In genomic region chr2:77639993-77640392, GRCm38 (mm10) we compare ENCODE assay signal across 17 mouse cellular contexts.
A peak's percentile ranks its signal among the peaks of the same experiment; 100 is the strongest.
DNase-seq lines count a peak whose midpoint lies in the region; ATAC-seq and TF ChIP-seq lines count a peak whose summit lies in the region.
"Had no signal": no experiment of that assay in that cellular context is flagged by ENCODE, and none has a peak within 500 bp of the region (broad histone marks: within the 10 kb centered on the region; RNA-seq: fewer than 3 reads in every experiment).

No protein-coding gene starts in this region.

- TF ChIP-seq RAD21 in MEL (IDR thresholded peaks at IDR 0.05; ENCODE audit: low read depth, low read length) = no peak

- peaks cover 0 to 17% of the 10 kb centered on the region in 2 experiments; a peak in 2 of 4 replicates for H3K36me3 ChIP-seq in MEL (ENCODE audit: control insufficient read depth in 1 of 2, insufficient read depth in 2 of 2, low read length in 2 of 2)
- H3K36me3 ChIP-seq in liver, embryonic 13.5 days = no peaks in the 10 kb centered on the region
- H3K36me3 ChIP-seq in liver, postnatal 0 days (replicated peaks; ENCODE audit: insufficient read depth, low read length) = no peaks in the 10 kb centered on the region
- H3K36me3 ChIP-seq: embryonic facial prominence, embryonic 10.5 days; heart, embryonic 12.5 days; hindbrain, embryonic 10.5 days had no signal

- 22% methylated on average over 5 of the region's 5 CpGs for WGBS in liver, embryonic 13.5 days (ENCODE audit: insufficient replicate concordance)
- WGBS in liver, postnatal 0 days (ENCODE audit: insufficient replicate concordance) = 47% methylated on average over 5 of the region's 5 CpGs

- no peaks in the 10 kb centered on the region for H3K79me2 ChIP-seq in MEL (ENCODE audit: control insufficient read depth, insufficient read depth, low read length, poor library complexity)

- TF ChIP-seq EP300 in MEL (IDR thresholded peaks at IDR 0.05; ENCODE audit: low read depth in 1 of 2, low read length in 2 of 2) = peak; percentile 85
- TF ChIP-seq EP300 in liver, postnatal 0 days (IDR thresholded peaks at IDR 0.05; ENCODE audit: low read depth) = 0 out of 2 replicates have a peak, but pooled peaks have one; percentile 8

- no peaks in the 10 kb centered on the region for H3K9me3 ChIP-seq in MEL (replicated peaks; ENCODE audit: insufficient read depth, low read length)
- H3K9me3 ChIP-seq in liver, embryonic 13.5 days (replicated peaks) = no peaks in the 10 kb centered on the region
- no peaks in the 10 kb centered on the region for H3K9me3 ChIP-seq in liver, postnatal 0 days (ENCODE audit: low read length)
- H3K9me3 ChIP-seq: embryonic facial prominence, embryonic 10.5 days; forebrain, embryonic 13.5 days; heart, embryonic 12.5 days; hindbrain, embryonic 10.5 days had no signal

- H3K27ac ChIP-seq in MEL (ENCODE audit: control insufficient read depth, low read depth, low read length) = no peak overlapping the region
- H3K27ac ChIP-seq in liver, embryonic 13.5 days = no peak overlapping the region
- H3K27ac ChIP-seq in liver, postnatal 0 days (ENCODE audit: low read depth) = no peak overlapping the region
- H3K27ac ChIP-seq: embryonic facial prominence, embryonic 10.5 days; forebrain, embryonic 13.5 days; heart, adult 2 months; hindbrain, embryonic 10.5 days; hindbrain, embryonic 14.5 days had no signal

- H3K27me3 ChIP-seq in MEL (ENCODE audit: control insufficient read depth in 1 of 2, insufficient read depth in 2 of 2, low read length in 2 of 2) = no peaks in the 10 kb centered on the region
- no peaks in the 10 kb centered on the region for H3K27me3 ChIP-seq in liver, embryonic 13.5 days
- H3K27me3 ChIP-seq in liver, postnatal 0 days (ENCODE audit: insufficient read depth, low read length) = no peaks in the 10 kb centered on the region
- H3K27me3 ChIP-seq: forebrain, embryonic 13.5 days; heart, embryonic 12.5 days had no signal

- TF ChIP-seq POLR2A in MEL (IDR thresholded peaks at IDR 0.05; ENCODE audit: control insufficient read depth in 1 of 2, insufficient read depth in 1 of 2, low read depth in 1 of 2, low read length in 2 of 2, poor library complexity in 1 of 2) = no peak

- DNase-seq in MEL (ENCODE audit: low read depth, low spot score) (peak; percentile 63), MEL-GATA-1-ER (ENCODE audit: extremely low read depth, low read depth) (peak; percentile 67)
- DNase-seq in liver, embryonic 13.5 days = peak; percentile 20
- DNase-seq in liver, postnatal 0 days = no peak
- no peak for DNase-seq in layer of hippocampus, adult 9-11 months
- no peak for DNase-seq in lung, postnatal 4 days
- DNase-seq: adrenal gland, postnatal 10 days; cerebellum, adult 2 months; cerebellum, postnatal 10 days; forebrain, postnatal 0 days; gastrocnemius, postnatal 36 days; heart, adult 2 months had no signal

- ATAC-seq in liver, embryonic 13.5 days (ENCODE audit: low read depth) = peak; percentile 87
- ATAC-seq in liver, postnatal 0 days = no peak
- ATAC-seq: forebrain, embryonic 13.5 days; forebrain, postnatal 0 days had no signal

- H3K4me1 ChIP-seq in MEL (ENCODE audit: control insufficient read depth in 1 of 2, insufficient read depth in 2 of 2, low read length in 2 of 2) = peaks cover 9% of the 10 kb centered on the region in 2 experiments; a peak in 3 of 4 replicates
- H3K4me1 ChIP-seq in liver, embryonic 13.5 days (replicated peaks) = peaks cover 21% of the 10 kb centered on the region
- H3K4me1 ChIP-seq in liver, postnatal 0 days (ENCODE audit: insufficient read depth) = no peaks in the 10 kb centered on the region
- H3K4me1 ChIP-seq: embryonic facial prominence, embryonic 10.5 days; forebrain, embryonic 13.5 days; hindbrain, embryonic 10.5 days had no signal

- no peak overlapping the region for H3K4me3 ChIP-seq in MEL (ENCODE audit: control insufficient read depth in 1 of 2, insufficient read depth in 1 of 2, low read depth in 2 of 2, low read length in 2 of 2)
- no peak overlapping the region for H3K4me3 ChIP-seq in liver, embryonic 13.5 days (replicated peaks)
- no peak overlapping the region for H3K4me3 ChIP-seq in liver, postnatal 0 days (ENCODE audit: low read depth, low read length)
- H3K4me3 ChIP-seq: embryonic facial prominence, embryonic 10.5 days; forebrain, embryonic 13.5 days; heart, adult 2 months; heart, embryonic 12.5 days; hindbrain, embryonic 10.5 days had no signal

- TF ChIP-seq CTCF in MEL (IDR thresholded peaks at IDR 0.05 in 2 of 3, conservative IDR thresholded peaks at IDR 0.05 in 1 of 3; ENCODE audit: control insufficient read depth in 1 of 3, insufficient read depth in 1 of 3, low read depth in 2 of 3, low read length in 3 of 3, poor library complexity in 1 of 3, severe bottlenecking in 1 of 3) = no peak
- no peak for TF ChIP-seq CTCF in liver, postnatal 0 days (IDR thresholded peaks at IDR 0.05; ENCODE audit: low read depth)

- H3K9ac ChIP-seq in MEL (ENCODE audit: control insufficient read depth, low read depth, low read length, poor library complexity, severe bottlenecking) = no peak overlapping the region
- H3K9ac ChIP-seq in liver, embryonic 13.5 days = no peak overlapping the region
- H3K9ac ChIP-seq in liver, postnatal 0 days (replicated peaks) = no peak overlapping the region
- H3K9ac ChIP-seq: forebrain, embryonic 13.5 days; forebrain, postnatal 0 days; heart, embryonic 12.5 days; hindbrain, embryonic 14.5 days had no signal

- no peak overlapping the region for H3K4me2 ChIP-seq in liver, embryonic 13.5 days
- H3K4me2 ChIP-seq in liver, postnatal 0 days (ENCODE audit: low read depth, low read length) = no peak overlapping the region
- H3K4me2 ChIP-seq: forebrain, embryonic 13.5 days; heart, embryonic 12.5 days; hindbrain, embryonic 14.5 days had no signal

TF ChIP-seq in MEL, 35 proteins besides CTCF, POLR2A, EP300 and RAD21:
- TF ChIP-seq GABPA (IDR thresholded peaks at IDR 0.05; ENCODE audit: low read depth, low read length) (no peak), SMC3 (IDR thresholded peaks at IDR 0.05; ENCODE audit: low read depth, low read length) (no peak), USF2 (IDR thresholded peaks at IDR 0.05; ENCODE audit: borderline replicate concordance in 1 of 2, insufficient read depth in 1 of 2, low read depth in 1 of 2, low read length in 2 of 2) (no peak), MYC (IDR thresholded peaks at IDR 0.05; ENCODE audit: low read depth, low read length) (0 out of 2 replicates have a peak, but pooled peaks have one; percentile 45), TAL1 (IDR thresholded peaks at IDR 0.05; ENCODE audit: low read length) (0 out of 2 replicates have a peak, but pooled peaks have one; percentile 24), KAT2A (conservative IDR thresholded peaks at IDR 0.05; ENCODE audit: low read depth, low read length) (no peak), POLR2AphosphoS2 (IDR thresholded peaks at IDR 0.05; ENCODE audit: low read length) (no peak), ZNF384 (IDR thresholded peaks at IDR 0.05; ENCODE audit: low read depth, low read length) (no peak), TCF12 (IDR thresholded peaks at IDR 0.05; ENCODE audit: low read depth, low read length) (peak; percentile 82), POLR2AphosphoS5 (IDR thresholded peaks at IDR 0.05; ENCODE audit: borderline replicate concordance, low read depth, low read length) (no peak), USF1 (IDR thresholded peaks at IDR 0.05; ENCODE audit: low read depth, low read length) (no peak), ZKSCAN1 (IDR thresholded peaks at IDR 0.05; ENCODE audit: low read depth, low read length) (no peak), BHLHE40 (IDR thresholded peaks at IDR 0.05; ENCODE audit: borderline replicate concordance, low read depth, low read length) (peak; percentile 29; the same call in 1 of the 2 replicates), MEF2A (IDR thresholded peaks at IDR 0.05; ENCODE audit: extremely low read depth, insufficient replicate concordance, low read depth, low read length, poor library complexity, severe bottlenecking) (peak; percentile 64; the same call in 1 of the 2 replicates), MXI1 (IDR thresholded peaks at IDR 0.05; ENCODE audit: low read depth, low read length) (no peak), SIN3A (IDR thresholded peaks at IDR 0.05; ENCODE audit: low read length) (0 out of 2 replicates have a peak, but pooled peaks have one; percentile 24), RCOR1 (IDR thresholded peaks at IDR 0.05; ENCODE audit: low read depth, low read length) (peak; percentile 71), HCFC1 (IDR thresholded peaks at IDR 0.05; ENCODE audit: low read depth, low read length) (no peak), GATA1 (IDR thresholded peaks at IDR 0.05; ENCODE audit: low read depth, low read length) (peak; percentile 91), ZC3H11A (IDR thresholded peaks at IDR 0.05; ENCODE audit: low read depth, low read length) (no peak), ETS1 (IDR thresholded peaks at IDR 0.05; ENCODE audit: low read depth, low read length) (peak; percentile 65), ELF1 (IDR thresholded peaks at IDR 0.05; ENCODE audit: low read depth, low read length) (no peak), CHD1 (IDR thresholded peaks at IDR 0.05; ENCODE audit: low read depth, low read length) (no peak)

Comparison
In these comparisons a context has a peak if more than half of its experiments do, and no peak if none do; other contexts are left out.
1. DNase-seq: peak in MEL (single experiment), MEL-GATA-1-ER (single experiment) and liver, embryonic 13.5 days (single experiment); none in liver, postnatal 0 days (single experiment), layer of hippocampus, adult 9-11 months (single experiment) and lung, postnatal 4 days (0 of 2).